Mouse (Mus musculus) MEL (cell line): ENCODE results near the gene Ifngr2. TPM values are rescaled to one million over a fixed set of nuclear protein-coding genes. Genes with fewer than 3 reads are reported as not detected.

Source experiments
- DNase-seq: peaks from one replicate; pipeline ENCODE4 v3.0.0; 2011; ENCODE audit warnings: low read depth, low spot score
- H3K27ac ChIP-seq: 2 replicates; pipeline ENCODE4 v1.5.1; 2012; ENCODE audit warnings: low read depth, mild to moderate bottlenecking, control low read depth, low read length, moderate library complexity; ENCODE audit not compliant: control insufficient read depth
- H3K27me3 ChIP-seq, 2 experiments: fragments of 150-350 bp in 1 of 2; sonication (generic) in 1 of 2; 2 replicates each; pipeline ENCODE4 v1.6.1; 2012; ENCODE audit warnings: low read length in 2 of 2, mild to moderate bottlenecking in 2 of 2, improper control_type of control experiment in 1 of 2, moderate library complexity in 1 of 2; ENCODE audit not compliant: insufficient read depth in 2 of 2, control insufficient read depth in 1 of 2
- H3K36me3 ChIP-seq, 2 experiments: 2 replicates each; pipeline ENCODE4 v1.6.1; 2012 to 2014; ENCODE audit warnings: low read length in 2 of 2, improper control_type of control experiment in 1 of 2, inconsistent platforms in 1 of 2, mild to moderate bottlenecking in 1 of 2; ENCODE audit not compliant: insufficient read depth in 2 of 2, control insufficient read depth in 1 of 2
- H3K4me1 ChIP-seq, 2 experiments: fragments of 150-350 bp in 1 of 2; sonication (generic) in 1 of 2; 2 replicates each; pipeline ENCODE4 v1.6.1; 2012; ENCODE audit warnings: low read length in 2 of 2, improper control_type of control experiment in 1 of 2, mild to moderate bottlenecking in 1 of 2; ENCODE audit not compliant: insufficient read depth in 2 of 2, control insufficient read depth in 1 of 2
- H3K4me3 ChIP-seq, 2 experiments: fragments of 150-350 bp in 1 of 2; sonication (generic) in 1 of 2; 2 replicates each; pipeline ENCODE4 v1.5.1; 2012; ENCODE audit warnings: low read depth in 2 of 2, low read length in 2 of 2, mild to moderate bottlenecking in 2 of 2, moderate library complexity in 2 of 2, control low read depth in 1 of 2, improper control_type of control experiment in 1 of 2; ENCODE audit not compliant: control insufficient read depth in 1 of 2, insufficient read depth in 1 of 2
- H3K79me2 ChIP-seq: 2 replicates; pipeline ENCODE4 v1.6.1; 2012; ENCODE audit warnings: mild to moderate bottlenecking, low read length, moderate library complexity; ENCODE audit not compliant: control insufficient read depth, poor library complexity, insufficient read depth
- H3K9ac ChIP-seq: 2 replicates; pipeline ENCODE4 v1.6.1; 2012; ENCODE audit warnings: low read depth, mild to moderate bottlenecking, control low read depth, low read length, moderate library complexity; ENCODE audit not compliant: control insufficient read depth, poor library complexity, severe bottlenecking
- H3K9me3 ChIP-seq: fragments of 150-350 bp; sonication (generic); replicated peaks from 2 replicates; pipeline ENCODE4 v1.6.1; 2012; ENCODE audit warnings: mild to moderate bottlenecking, low read length, improper control_type of control experiment, moderate library complexity; ENCODE audit not compliant: insufficient read depth
- BHLHE40 ChIP-seq: IDR thresholded peaks from 2 replicates; pipeline ENCODE4 v1.6.1; 2012; ENCODE audit warnings: low read depth, mild to moderate bottlenecking, inconsistent platforms, low read length, improper control_type of control experiment, borderline replicate concordance
- E2F4 ChIP-seq: IDR thresholded peaks from 2 replicates; pipeline ENCODE4 v1.6.1; 2011; ENCODE audit warnings: low read depth, low read length, improper control_type of control experiment, borderline replicate concordance
- ETS1 ChIP-seq: IDR thresholded peaks from 2 replicates; pipeline ENCODE4 v1.6.1; 2012; ENCODE audit warnings: low read depth, mild to moderate bottlenecking, inconsistent platforms, low read length, improper control_type of control experiment, moderate library complexity
- GATA1 ChIP-seq: IDR thresholded peaks from 2 replicates; pipeline ENCODE4 v1.6.1; 2011; ENCODE audit warnings: low read depth, low read length, improper control_type of control experiment
- JUND ChIP-seq: IDR thresholded peaks from 2 replicates; pipeline ENCODE4 v1.6.1; 2011; ENCODE audit warnings: low read depth, mild to moderate bottlenecking, improper control_type of control experiment, low read length
- KAT2A ChIP-seq: conservative IDR thresholded peaks from 2 replicates; pipeline ENCODE4 v1.6.1; 2012; ENCODE audit warnings: low read depth, low read length, improper control_type of control experiment, inconsistent platforms
- MAX ChIP-seq: IDR thresholded peaks from 2 replicates; pipeline ENCODE4 v1.6.1; 2011; ENCODE audit warnings: low read length, improper control_type of control experiment
- MAZ ChIP-seq: IDR thresholded peaks from 2 replicates; pipeline ENCODE4 v1.6.1; 2012; ENCODE audit warnings: low read depth, mild to moderate bottlenecking, inconsistent platforms, low read length, improper control_type of control experiment
- MEF2A ChIP-seq: IDR thresholded peaks from 2 replicates; pipeline ENCODE4 v1.6.1; 2014; ENCODE audit warnings: low read depth, mild to moderate bottlenecking, inconsistent platforms, low read length, improper control_type of control experiment; ENCODE audit not compliant: poor library complexity, insufficient replicate concordance, severe bottlenecking; ENCODE audit errors: extremely low read depth
- MXI1 ChIP-seq: IDR thresholded peaks from 2 replicates; pipeline ENCODE4 v1.6.1; 2011; ENCODE audit warnings: mild to moderate bottlenecking, low read depth, low read length, improper control_type of control experiment
- MYC ChIP-seq: IDR thresholded peaks from 2 replicates; pipeline ENCODE4 v1.6.1; 2011; ENCODE audit warnings: low read depth, mild to moderate bottlenecking, low read length, improper control_type of control experiment, moderate library complexity
- NRF1 ChIP-seq: IDR thresholded peaks from 2 replicates; pipeline ENCODE4 v1.6.1; 2014; ENCODE audit warnings: low read depth, mild to moderate bottlenecking, inconsistent platforms, low read length, improper control_type of control experiment, moderate library complexity; ENCODE audit not compliant: poor library complexity, insufficient read depth, severe bottlenecking
- POLR2AphosphoS2 ChIP-seq: IDR thresholded peaks from 2 replicates; pipeline ENCODE4 v1.6.1; 2011; ENCODE audit warnings: low read length, improper control_type of control experiment
- SIN3A ChIP-seq: IDR thresholded peaks from 2 replicates; pipeline ENCODE4 v1.6.1; 2012; ENCODE audit warnings: low read length, improper control_type of control experiment, inconsistent platforms
- SMC3 ChIP-seq: IDR thresholded peaks from 2 replicates; pipeline ENCODE4 v1.6.1; 2011; ENCODE audit warnings: low read depth, low read length, improper control_type of control experiment
- TAL1 ChIP-seq: IDR thresholded peaks from 2 replicates; pipeline ENCODE4 v1.6.1; 2012; ENCODE audit warnings: mild to moderate bottlenecking, inconsistent platforms, low read length, moderate library complexity, mixed read lengths
- TCF12 ChIP-seq: IDR thresholded peaks from 2 replicates; pipeline ENCODE4 v1.6.1; 2014; ENCODE audit warnings: low read depth, mild to moderate bottlenecking, inconsistent platforms, low read length, improper control_type of control experiment, moderate library complexity
- ZKSCAN1 ChIP-seq: IDR thresholded peaks from 2 replicates; pipeline ENCODE4 v1.6.1; 2012; ENCODE audit warnings: low read depth, mild to moderate bottlenecking, inconsistent platforms, low read length, improper control_type of control experiment, moderate library complexity
- ZMIZ1 ChIP-seq: IDR thresholded peaks from 2 replicates; pipeline ENCODE4 v1.6.1; 2012; ENCODE audit warnings: low read depth, mild to moderate bottlenecking, inconsistent platforms, low read length, improper control_type of control experiment, moderate library complexity
- polyA plus RNA-seq, 2 experiments: library from polyadenylated mRNA; stranded (reverse) in 1 of 2; unstranded in 1 of 2; fragments of >175 nt in 1 of 2; fragments of >200 nt in 1 of 2; gene quantifications; 2 replicates each; pipeline versions ENCODE4 v1.2.1 to v1.2.4; 2012; ENCODE audit warnings: low replicate concordance in 2 of 2, low read depth in 1 of 2; ENCODE audit not compliant: insufficient read length in 2 of 2, insufficient read depth in 1 of 2, missing spikeins in 1 of 2
- total RNA-seq: library from RNA; depleted of rRNA; stranded (reverse); fragments of 300-350 nt; gene quantifications from 2 replicates; pipeline ENCODE4 v1.2.3, GENCODE M21; 2012

Ifngr2 gene
- total and polyA plus RNA-seq, 3 experiments: 2.8 to 11.0 TPM; not detected in 1

GRCm38 (mm10) chr16:91533097-91534001 lies 13.5 kb upstream of the Ifngr2 start:
- TF ChIP-seq NRF1 (no peak), POLR2AphosphoS2 (no peak), TCF12 (0 out of 2 replicates have a peak, but pooled peaks have one; percentile 28), JUND (no peak), MAX (peak; percentile 58), BHLHE40 (no peak; the same call in 1 of the 2 replicates), MXI1 (peak; percentile 59), TAL1 (peak; percentile 39), MYC (peak; percentile 44; the same call in 1 of the 2 replicates), MAZ (0 out of 2 replicates have a peak, but pooled peaks have one; percentile 29), GATA1 (0 out of 2 replicates have a peak, but pooled peaks have one; percentile 0), ZKSCAN1 (no peak), ZMIZ1 (no peak), E2F4 (no peak), KAT2A (no peak), SMC3 (no peak), SIN3A (peak; percentile 46), MEF2A (0 out of 2 replicates have a peak, but pooled peaks have one; percentile 18), ETS1 (peak; percentile 60; the same call in 1 of the 2 replicates)
- DNase-seq: peak; percentile 85
- H3K4me1 ChIP-seq: peaks cover 13 to 49% of the 10 kb centered on the region in 2 experiments

More at GRCm38 (mm10) chr16:91533097-91534001, 13.5 kb upstream of the Ifngr2 start:
- no peaks in the 10 kb centered on the region for H3K27me3 ChIP-seq
- H3K36me3 ChIP-seq: peaks cover 0 to 33% of the 10 kb centered on the region in 2 experiments; a peak in 2 of 4 replicates
- H3K79me2 ChIP-seq: no peaks in the 10 kb centered on the region
- H3K27ac ChIP-seq: peak overlapping the region; percentile 80
- peak overlapping the region; percentile 34; the same call in 1 of the 2 replicates for H3K9ac ChIP-seq
- no peaks in the 10 kb centered on the region for H3K9me3 ChIP-seq
- peak overlapping the region; percentile 43 to 53 for H3K4me3 ChIP-seq
